Mouse (Mus musculus) intestine, embryonic 14.5 days (tissue): Measurements from ENCODE around the gene Cyp2c38. TPM values are rescaled to one million over a fixed set of nuclear protein-coding genes. Genes with fewer than 3 reads are reported as not detected.
"Not testable (repeated sequence)": the region's sequence is repeated elsewhere in the genome, so short reads cannot be mapped to it uniquely, and the experiment has no call there.

Source experiments
- ATAC-seq: fragments of 200-750 bp; cut with Nextera tagmentation; replicated peaks from 2 replicates; pipeline ENCODE4 v1.8.0; 2017; ENCODE audit warnings: low read depth, moderate number of reproducible peaks, moderate TSS enrichment, moderate library complexity; ENCODE audit not compliant: low FRiP score, low TSS enrichment
- DNase-seq: peaks from one replicate; pipeline ENCODE4 v3.0.0-alpha.2; 2018; ENCODE audit warnings: low spot score
- H3K27ac ChIP-seq: fragments of 300-500 bp; sonication (generic); 2 replicates; pipeline ENCODE4 v1.5.1; 2014; ENCODE audit warnings: low read depth, mild to moderate bottlenecking, control low read depth
- H3K27me3 ChIP-seq: fragments of 300-500 bp; sonication (generic); replicated peaks from 2 replicates; pipeline ENCODE4 v1.6.1; 2014; ENCODE audit warnings: low read length, control low read depth; ENCODE audit not compliant: control insufficient read depth, insufficient read depth
- H3K36me3 ChIP-seq: fragments of 300-500 bp; sonication (generic); 2 replicates; pipeline ENCODE4 v1.6.1; 2014; ENCODE audit warnings: low read length, control low read depth; ENCODE audit not compliant: control insufficient read depth, insufficient read depth
- H3K4me1 ChIP-seq: fragments of 300-500 bp; sonication (generic); replicated peaks from 2 replicates; pipeline ENCODE4 v1.6.1; 2014; ENCODE audit warnings: low read length, control low read depth, mixed read lengths; ENCODE audit not compliant: control insufficient read depth, insufficient read depth
- H3K4me2 ChIP-seq: fragments of 300-500 bp; sonication (generic); 2 replicates; pipeline ENCODE4 v1.6.1; 2014; ENCODE audit warnings: low read length
- H3K4me3 ChIP-seq: fragments of 300-500 bp; sonication (generic); 2 replicates; pipeline ENCODE4 v1.5.1; 2014; ENCODE audit warnings: low read depth, low read length, control low read depth, mixed read lengths
- H3K9ac ChIP-seq: fragments of 300-500 bp; sonication (generic); 2 replicates; pipeline ENCODE4 v1.6.1; 2014; ENCODE audit warnings: mild to moderate bottlenecking, low read length
- H3K9me3 ChIP-seq: fragments of 300-500 bp; sonication (generic); 2 replicates; pipeline ENCODE4 v1.6.1; 2016; ENCODE audit warnings: low read length, control low read depth; ENCODE audit not compliant: control insufficient read depth
- WGBS: fragments of 180-500 bp; shearing (Covaris S2); extraction: QIAGEN DNeasy Blood & Tissue Kit; methylation state at CpG from one replicate; pipeline ENCODE4 v1.1.7; 2014; 5-methylcytosine and 5-hydroxymethylcytosine counted together
- polyA plus RNA-seq: library from polyadenylated mRNA; unstranded; fragments of >200 nt; fragmentation: Nextera tagmentation; extraction: Ambion mirVana; gene quantifications from 2 replicates; pipeline ENCODE4 v1.2.1, GENCODE M21; 2014

The Cyp2c38 gene
- not detected in 2 replicates for polyA plus RNA-seq

DNA sequence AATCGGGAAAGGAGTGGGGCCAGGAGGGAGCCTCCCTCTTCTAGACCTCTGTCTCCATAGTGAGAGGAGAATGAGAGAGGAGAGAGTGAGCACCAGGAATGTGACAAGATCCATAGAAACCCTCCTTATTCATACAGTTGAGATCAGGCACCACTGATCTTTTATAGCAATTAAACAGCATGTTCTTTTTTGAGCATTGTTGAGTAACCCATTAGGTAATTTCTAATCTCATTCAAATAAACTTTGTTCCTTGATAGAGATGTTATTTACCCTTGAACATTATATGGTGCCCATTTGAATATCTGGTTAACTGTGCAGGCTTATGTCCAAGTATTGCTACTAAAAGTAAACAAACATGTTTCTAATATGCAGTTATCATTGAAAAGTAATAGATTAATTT, at the start of gene Cyp2c38:
Cyp2c38 (minus strand) TSS at position 135 of the 400 bp plus-strand sequence.
- no peak for DNase-seq
- H3K27ac ChIP-seq: no peak within 1 kb of the TSS
- no peaks in the 10 kb centered on the region for H3K4me1 ChIP-seq
- no peaks in the 10 kb centered on the region for H3K36me3 ChIP-seq
- no peak within 1 kb of the TSS for H3K4me2 ChIP-seq
- no peak within 1 kb of the TSS for H3K9ac ChIP-seq
- 85% methylated on average over 1 of the region's 1 CpGs for WGBS
- no peak within 1 kb of the TSS for H3K4me3 ChIP-seq
- H3K9me3 ChIP-seq: no peaks in the 10 kb centered on the region
- H3K27me3 ChIP-seq: no peaks in the 10 kb centered on the region
- no peak for ATAC-seq

DNA sequence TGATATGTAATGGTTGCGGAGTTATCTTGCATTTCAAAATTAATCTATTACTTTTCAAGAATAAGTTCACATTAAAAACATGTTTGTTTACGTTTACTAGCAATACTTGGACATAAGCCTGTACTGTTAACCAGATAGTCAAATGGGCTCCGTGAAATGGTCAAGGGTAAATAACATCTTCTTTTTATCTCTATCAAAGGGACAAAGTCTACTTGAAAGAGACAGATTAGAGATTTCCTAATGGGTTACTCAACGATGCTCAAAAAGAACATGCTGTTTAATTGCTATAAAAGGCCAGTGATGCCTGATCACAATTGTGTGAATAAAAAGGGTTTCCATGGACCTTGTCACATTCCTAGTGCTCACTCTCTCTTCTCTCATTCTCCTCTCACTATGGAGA, 47.7 kb upstream of the Cyp2c38 start, which contains the start of gene Cyp2c39:
Cyp2c39 (plus strand) TSS at position 329 of the 400 bp plus-strand sequence.
- Histone ChIP-seq H3K4me3 (no peak within 1 kb of the TSS), H3K4me1 (no peaks in the 10 kb centered on the region), H3K9me3 (no peaks in the 10 kb centered on the region), H3K9ac (no peak within 1 kb of the TSS), H3K36me3 (no peaks in the 10 kb centered on the region), H3K27me3 (no peaks in the 10 kb centered on the region), H3K4me2 (no peak within 1 kb of the TSS), H3K27ac (no peak within 1 kb of the TSS)
- WGBS: 72% methylated on average over 4 of the region's 4 CpGs
- no peak for ATAC-seq
- no peak for DNase-seq

DNA sequence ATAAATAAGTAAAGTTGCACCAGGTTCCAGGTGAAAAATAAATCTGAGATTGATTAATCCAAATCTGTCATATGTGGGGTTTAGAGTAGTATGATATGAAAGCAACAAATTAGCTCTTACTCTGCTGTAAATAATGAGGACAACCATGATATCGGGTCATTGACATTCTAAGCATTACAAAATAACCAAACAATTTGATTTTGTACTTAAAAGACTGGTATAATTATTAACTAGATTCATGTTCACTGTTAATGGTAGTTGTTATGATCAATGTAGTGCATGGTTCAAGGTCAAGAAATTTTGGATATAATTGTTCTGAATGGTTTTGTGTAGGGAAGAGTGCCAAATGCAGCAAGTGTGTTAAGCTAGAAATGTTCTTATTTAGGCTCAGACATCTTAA, 46.7 kb upstream of the Cyp2c38 start:
- Histone ChIP-seq H3K36me3 (no peaks in the 10 kb centered on the region), H3K27me3 (no peaks in the 10 kb centered on the region), H3K4me1 (no peaks in the 10 kb centered on the region), H3K9me3 (no peaks in the 10 kb centered on the region), H3K9ac (no peak overlapping the region), H3K4me2 (no peak overlapping the region), H3K27ac (no peak overlapping the region), H3K4me3 (no peak overlapping the region)
- DNase-seq (no peak), ATAC-seq (no peak)
- 74% methylated on average over 1 of the region's 1 CpGs for WGBS

DNA sequence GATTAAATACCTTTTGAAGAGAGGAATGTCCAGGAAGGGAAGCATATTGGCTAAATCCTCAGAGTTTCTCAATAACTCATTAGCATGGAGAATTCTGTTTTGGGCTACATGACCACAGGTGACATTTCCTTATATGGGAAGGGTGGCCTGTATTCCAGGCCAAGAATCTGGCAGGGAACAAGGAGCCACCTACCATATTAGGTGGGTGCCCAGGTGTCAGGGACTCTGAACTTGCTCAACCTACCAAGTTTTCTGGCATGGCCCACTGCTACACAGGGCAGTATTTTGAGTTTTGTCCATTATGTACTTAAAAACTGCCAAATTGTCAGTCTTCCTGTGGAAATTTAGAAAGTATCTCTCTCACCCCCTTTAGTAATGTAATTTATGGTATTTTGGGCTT, 43.5 kb upstream of the Cyp2c38 start:
- H3K27me3 ChIP-seq: no peaks in the 10 kb centered on the region
- H3K4me3 ChIP-seq: no peak overlapping the region
- H3K9me3 ChIP-seq: no peaks in the 10 kb centered on the region
- no peak for ATAC-seq
- no peaks in the 10 kb centered on the region for H3K4me1 ChIP-seq
- H3K27ac ChIP-seq: no peak overlapping the region
- no peak overlapping the region for H3K9ac ChIP-seq
- H3K36me3 ChIP-seq: no peaks in the 10 kb centered on the region
- no peak for DNase-seq
- H3K4me2 ChIP-seq: no peak overlapping the region

DNA sequence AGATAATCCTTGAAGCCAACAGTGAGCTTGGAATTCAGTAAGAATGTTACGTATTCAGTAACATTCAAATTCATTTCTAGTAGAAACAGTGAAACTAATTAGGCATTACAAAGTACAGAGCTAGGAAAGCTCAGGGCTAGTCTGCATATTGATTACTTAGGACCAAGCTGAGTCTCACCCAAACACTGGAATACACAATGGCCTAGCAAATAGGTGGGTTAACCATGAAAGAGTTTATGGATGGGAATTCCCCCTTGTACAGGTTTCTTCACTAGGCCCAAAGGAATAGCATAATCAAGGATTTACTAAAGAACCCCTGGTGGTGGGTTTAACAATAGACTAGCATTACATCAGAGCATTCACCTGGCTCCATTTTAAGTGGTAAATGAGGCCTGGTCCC, 21.1 kb upstream of the Cyp2c38 start:
- not testable (repeated sequence) for H3K9me3 ChIP-seq, H3K9ac ChIP-seq, H3K27ac ChIP-seq, H3K4me3 ChIP-seq, ATAC-seq, H3K27me3 ChIP-seq, H3K4me2 ChIP-seq, H3K36me3 ChIP-seq, DNase-seq, H3K4me1 ChIP-seq
- 95% methylated on average over 1 of the region's 1 CpGs for WGBS

DNA sequence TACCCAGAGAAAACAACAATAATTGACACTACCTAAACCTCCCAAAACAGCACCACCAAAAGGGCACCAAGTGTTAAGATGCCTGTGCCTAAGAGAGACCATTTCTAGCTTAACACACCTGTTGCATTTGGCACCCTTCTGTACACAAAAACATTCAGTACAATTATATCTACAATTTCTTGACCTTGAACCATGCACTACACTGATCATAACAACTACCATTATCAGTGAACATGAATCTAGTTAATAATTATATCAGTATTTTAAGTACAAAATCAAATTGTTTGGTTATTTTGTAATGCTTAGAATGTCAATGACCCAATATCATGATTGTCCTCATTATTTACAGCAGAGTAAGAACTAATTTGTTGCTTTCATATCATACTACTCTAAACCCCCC, 1.0 kb upstream of the Cyp2c38 start:
- Histone ChIP-seq H3K4me2 (no peak overlapping the region), H3K36me3 (no peaks in the 10 kb centered on the region), H3K4me1 (no peaks in the 10 kb centered on the region), H3K9me3 (no peaks in the 10 kb centered on the region), H3K9ac (no peak overlapping the region), H3K27ac (no peak overlapping the region), H3K27me3 (no peaks in the 10 kb centered on the region), H3K4me3 (no peak overlapping the region)
- ATAC-seq (no peak), DNase-seq (no peak)

Other genes with a start within 250 kb of the Cyp2c38 start
- not detected in 2 replicates for gene Cyp2c29, start 193.7 kb downstream of the Cyp2c38 start, polyA plus RNA-seq
- not detected in 2 replicates for gene Cyp2c39, start 47.8 kb upstream of the Cyp2c38 start, polyA plus RNA-seq
- 0.43 and 0.54 TPM in 2 replicates for gene Cyp2c67, start 186.0 kb upstream of the Cyp2c38 start, polyA plus RNA-seq